Mouse (Mus musculus): ENCODE results near the gene Aph1a.

- no peak for TF ChIP-seq CTCF (IDR thresholded peaks at IDR 0.05; ENCODE audit: insufficient read depth, low read length)
- peak; percentile 49; the same call in 1 of the 2 replicates for TF ChIP-seq POLR2A (IDR thresholded peaks at IDR 0.05; ENCODE audit: borderline replicate concordance, extremely low read depth, low read depth, low read length)
Observed at GRCm38 (mm10) chr3:95905146-95905939, 11.6 kb downstream of the Aph1a start.

All from lung, adult 2 months (tissue).